Mouse (Mus musculus): Measurements from ENCODE around the gene Prkg1.

- TF ChIP-seq CTCF (IDR thresholded peaks at IDR 0.05; ENCODE audit: low read depth, low read length): no peak
- no peak for TF ChIP-seq POLR2A (IDR thresholded peaks at IDR 0.05; ENCODE audit: borderline replicate concordance, low read depth, low read length)
Observed at GRCm38 (mm10) chr19:30516771-30517170, 1248.1 kb downstream of the Prkg1 start.
